Mouse (Mus musculus) monocyte, adult 5-6 weeks (primary cell): Measurements from ENCODE around the gene Cort. TPM values are rescaled to one million over a fixed set of nuclear protein-coding genes. Genes with fewer than 3 reads are reported as not detected.
"Not testable (repeated sequence)": the region's sequence is repeated elsewhere in the genome, so short reads cannot be mapped to it uniquely, and the experiment has no call there.

Experiments
- ATAC-seq: fragments of 153-309, 156-312 bp; replicated peaks from 2 replicates; pipeline ENCODE4 v1.8.0; 2017; ENCODE audit warnings: mild to moderate bottlenecking; ENCODE audit not compliant: low TSS enrichment, insufficient number of reproducible peaks, severe bottlenecking, poor library complexity, low FRiP score
- total RNA-seq: library from RNA; stranded (forward); fragments of 200-1000, 200-491, 200-594 nt; gene quantifications from 3 replicates; pipeline ENCODE4 v1.2.3, GENCODE M21; 2017

Gene Cort
- total RNA-seq, 1 experiment from 2014 or later: not detected

GRCm38 (mm10) chr4:149119978-149120562, 6.5 kb downstream of the Cort start:
- ATAC-seq: not testable (repeated sequence)

GRCm38 (mm10) chr4:149103875-149104561, 22.5 kb downstream of the Cort start, which contains the start of gene Dffa:
Gene Dffa (plus strand): TSS chr4:149104146.
- ATAC-seq: peak; percentile 92

- ATAC-seq: no peak
These were observed 25.1 kb downstream of the Cort start for GRCm38 (mm10) chr4:149101456-149101855.

DNA sequence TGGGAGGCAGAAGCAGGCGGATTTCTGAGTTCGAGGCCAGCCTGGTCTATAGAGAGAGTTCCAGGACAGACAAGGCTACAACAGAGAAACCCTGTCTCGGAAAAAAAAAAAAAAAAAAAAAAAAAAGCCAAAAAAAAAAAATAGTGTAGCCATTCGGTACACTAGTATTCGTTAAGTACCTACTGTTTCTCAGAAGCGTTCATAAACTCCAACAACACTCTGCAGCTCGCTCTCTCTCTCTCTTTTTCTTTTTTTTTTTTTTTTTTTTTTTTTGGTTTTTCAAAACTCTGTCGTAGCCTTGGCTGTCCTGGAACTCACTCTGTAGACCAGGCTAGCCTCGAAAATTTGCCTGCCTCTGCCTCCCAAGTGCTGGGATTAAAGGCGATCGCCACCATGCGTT, 26.1 kb downstream of the Cort start:
- not testable (repeated sequence) for ATAC-seq

GRCm38 (mm10) chr4:149099369-149100017, 27.1 kb downstream of the Cort start, which contains the start of gene Pex14:
Gene Pex14 (minus strand): TSS chr4:149099876.
- peak; percentile 93 for ATAC-seq

- ATAC-seq: no peak
These were observed 28.0 kb downstream of the Cort start for GRCm38 (mm10) chr4:149098571-149098970.

GRCm38 (mm10) chr4:149097956-149098355, 28.6 kb downstream of the Cort start:
- no peak for ATAC-seq

DNA sequence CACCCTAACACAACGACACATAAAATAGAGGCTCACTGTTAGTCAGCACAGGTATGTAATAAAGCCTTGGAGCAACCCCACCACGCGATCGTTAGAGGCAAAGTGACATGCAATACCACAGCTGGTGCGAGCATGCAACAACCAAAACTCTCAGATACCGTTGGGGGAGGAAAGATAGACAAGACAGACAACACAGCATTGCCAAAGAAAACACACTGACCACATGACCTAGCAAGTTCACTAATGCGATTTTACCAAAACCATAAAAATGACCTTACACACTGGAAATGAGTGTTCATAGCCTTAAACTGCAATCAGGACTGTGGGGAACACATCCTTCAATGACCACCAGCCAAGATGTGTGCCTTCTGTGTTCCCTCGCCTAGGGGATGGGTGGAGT, 35.2 kb downstream of the Cort start:
- ATAC-seq: no peak

DNA sequence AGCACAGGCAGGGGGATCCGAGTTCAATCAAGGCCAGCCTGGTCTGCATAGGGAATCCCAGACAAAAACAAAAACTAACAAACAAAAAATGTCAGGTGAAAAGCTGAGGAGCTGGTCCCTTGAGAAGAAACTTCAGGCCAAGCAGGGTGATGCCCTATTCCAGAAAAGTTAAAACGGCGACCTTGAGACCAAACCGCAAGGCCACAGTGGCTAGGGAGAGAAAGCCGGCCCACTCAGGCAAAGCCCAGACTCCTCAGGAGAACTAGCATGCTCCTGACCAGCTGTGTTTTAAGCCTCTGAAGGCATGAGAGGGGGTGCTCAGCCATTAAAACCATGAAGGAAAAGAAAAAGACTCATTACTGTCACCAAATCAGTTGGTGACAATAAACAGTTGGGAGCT, 41.2 kb downstream of the Cort start:
- ATAC-seq: no peak

GRCm38 (mm10) chr4:149081528-149081927, 45.0 kb downstream of the Cort start:
- ATAC-seq: no peak

DNA sequence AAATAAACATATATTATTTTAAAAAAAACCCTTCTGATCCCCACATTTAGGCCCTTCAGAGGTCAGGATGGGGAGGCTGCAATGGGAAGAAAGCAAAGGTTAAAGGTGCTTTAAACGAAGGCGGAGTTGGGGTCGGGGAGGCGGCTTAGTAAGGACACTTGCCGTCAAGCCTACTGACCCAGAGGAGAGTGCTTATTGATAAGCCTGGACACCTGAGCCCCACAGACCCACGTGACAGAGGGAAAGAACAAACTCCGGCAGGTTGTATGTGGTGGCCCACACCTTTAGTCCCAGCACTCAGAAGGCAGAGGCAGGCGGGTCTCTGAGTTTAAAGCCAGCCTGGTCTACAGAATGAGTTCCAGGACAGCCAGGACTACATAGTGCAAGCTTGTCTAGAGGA, 46.5 kb downstream of the Cort start:
- no peak for ATAC-seq

GRCm38 (mm10) chr4:149079629-149080028, 46.9 kb downstream of the Cort start:
- no peak for ATAC-seq

DNA sequence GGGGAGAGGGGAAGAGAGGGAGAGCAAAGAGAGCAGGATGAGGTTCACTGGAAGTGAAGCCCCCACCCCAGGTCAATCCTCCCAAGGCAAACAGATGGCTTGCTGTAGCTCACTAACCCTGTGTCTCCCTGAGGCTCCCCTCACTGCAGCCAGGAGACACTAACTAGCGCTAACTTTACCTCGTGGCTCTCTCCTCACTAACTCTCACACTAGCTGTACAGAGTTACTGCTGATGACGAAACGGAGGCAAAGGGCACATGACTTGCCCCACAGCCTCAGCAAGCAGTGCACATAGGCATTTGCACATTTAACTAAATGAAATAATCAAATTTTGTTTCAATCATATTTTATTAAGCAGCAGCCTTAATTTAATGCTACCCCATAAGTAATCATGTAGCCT, 48.3 kb downstream of the Cort start:
- ATAC-seq: no peak

GRCm38 (mm10) chr4:149075871-149076575, 50.5 kb downstream of the Cort start:
- ATAC-seq: peak; percentile 74

DNA sequence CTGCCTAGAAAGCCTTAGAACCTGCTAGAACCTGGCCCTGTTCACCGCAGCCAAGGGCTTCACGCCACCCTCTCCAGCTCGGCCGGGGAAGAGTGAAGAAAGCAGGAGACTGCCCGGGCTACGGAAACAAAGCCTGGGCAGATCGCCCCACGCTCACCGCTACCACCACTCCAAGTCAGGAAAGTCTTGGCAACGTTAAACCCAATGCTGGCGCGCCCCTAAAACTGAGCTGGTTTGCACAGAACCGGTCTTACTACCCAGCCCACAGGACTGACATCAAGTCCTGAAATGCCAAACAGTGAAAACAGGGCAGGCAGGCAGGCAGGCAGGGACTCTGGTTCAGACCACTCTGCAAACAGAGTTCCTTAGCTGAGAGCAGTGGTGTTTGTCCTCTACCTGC, 51.5 kb downstream of the Cort start:
- ATAC-seq: no peak

Other genes with a start within 250 kb of the Cort start
- 12.8 to 25.2 TPM (median 24.0 TPM) in 3 replicates for gene Pex14, start 26.9 kb downstream of the Cort start, total RNA-seq
- 10.0 to 20.6 TPM (median 15.7 TPM) in 3 replicates for gene Dffa, start 22.6 kb downstream of the Cort start, total RNA-seq
- 0.58 to 4.5 TPM in 2 of 3 replicates, not detected in the other for gene Cenps, start 10.9 kb upstream of the Cort start, total RNA-seq
- 68.2 to 81.0 TPM (median 69.9 TPM) in 3 replicates for gene Pgd, start 40.0 kb upstream of the Cort start, total RNA-seq
- 23.9 to 67.6 TPM (median 31.8 TPM) in 3 replicates for gene Kif1b, start 180.9 kb upstream of the Cort start, total RNA-seq